Mouse (Mus musculus) MN1 (cell line): ENCODE data around the gene Foxc1.

Experiments used
- DNase-seq: peaks from one replicate; pipeline ENCODE4 v3.0.0-alpha.2; 2016; ENCODE audit warnings: low spot score

Foxc1 gene

DNA sequence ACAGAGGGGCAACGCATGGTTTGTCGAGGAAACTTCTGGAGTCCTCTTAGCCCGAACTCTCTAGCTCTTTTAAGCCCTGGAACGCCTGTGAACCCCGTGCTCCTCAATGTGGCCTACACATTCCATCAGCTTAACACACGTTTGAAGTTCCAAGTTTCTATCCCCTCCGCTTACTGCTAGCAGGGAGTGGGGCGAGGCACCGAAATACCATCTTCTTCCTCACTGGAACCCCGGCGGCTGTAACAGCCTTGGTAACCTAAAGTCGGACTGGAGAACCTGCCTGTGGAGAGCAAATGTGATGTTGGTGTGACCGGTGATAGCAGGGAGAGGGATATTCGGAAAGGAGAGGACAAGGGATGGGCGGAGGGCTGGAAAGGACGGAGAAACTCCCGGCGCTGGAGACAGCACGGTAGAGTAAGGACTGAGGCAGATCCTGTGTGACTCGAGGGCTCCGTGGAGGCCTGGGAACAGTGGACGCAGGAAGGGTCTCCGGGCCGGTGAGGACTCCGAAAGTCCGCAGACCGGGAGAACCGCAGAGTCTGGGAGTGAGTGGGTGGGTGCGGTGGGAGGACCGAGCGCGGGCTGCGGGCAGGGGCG is 504 bp upstream of the Foxc1 start:
- no peak for DNase-seq

DNA sequence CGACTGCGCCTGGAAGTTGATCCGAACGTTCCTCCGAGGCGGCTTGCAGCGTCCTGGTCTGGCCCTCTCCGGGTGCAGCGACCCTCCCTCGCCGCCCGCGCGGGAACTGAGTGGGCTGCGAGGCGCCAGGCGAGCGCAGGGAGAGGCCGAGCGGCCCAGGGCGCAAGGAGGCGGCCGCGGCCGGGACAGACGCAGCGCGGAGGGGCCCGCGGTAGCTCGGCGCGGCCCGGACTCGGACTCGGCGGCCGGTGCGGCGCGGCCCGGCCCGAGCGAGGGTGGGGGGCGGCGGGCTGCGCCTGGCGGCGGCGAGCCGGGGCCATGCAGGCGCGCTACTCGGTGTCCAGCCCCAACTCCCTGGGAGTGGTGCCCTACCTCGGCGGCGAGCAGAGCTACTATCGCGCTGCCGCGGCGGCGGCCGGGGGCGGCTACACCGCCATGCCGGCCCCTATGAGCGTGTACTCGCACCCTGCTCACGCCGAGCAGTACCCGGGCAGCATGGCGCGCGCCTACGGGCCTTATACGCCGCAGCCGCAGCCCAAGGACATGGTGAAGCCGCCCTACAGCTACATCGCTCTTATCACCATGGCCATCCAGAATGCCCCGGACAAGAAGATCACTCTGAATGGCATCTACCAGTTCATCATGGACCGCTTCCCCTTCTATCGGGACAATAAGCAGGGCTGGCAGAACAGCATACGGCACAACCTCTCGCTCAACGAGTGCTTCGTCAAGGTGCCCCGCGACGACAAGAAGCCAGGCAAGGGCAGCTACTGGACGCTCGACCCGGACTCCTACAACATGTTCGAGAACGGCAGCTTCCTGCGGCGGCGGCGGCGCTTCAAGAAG is 680 bp downstream of the Foxc1 start:
- DNase-seq: no peak

DNA sequence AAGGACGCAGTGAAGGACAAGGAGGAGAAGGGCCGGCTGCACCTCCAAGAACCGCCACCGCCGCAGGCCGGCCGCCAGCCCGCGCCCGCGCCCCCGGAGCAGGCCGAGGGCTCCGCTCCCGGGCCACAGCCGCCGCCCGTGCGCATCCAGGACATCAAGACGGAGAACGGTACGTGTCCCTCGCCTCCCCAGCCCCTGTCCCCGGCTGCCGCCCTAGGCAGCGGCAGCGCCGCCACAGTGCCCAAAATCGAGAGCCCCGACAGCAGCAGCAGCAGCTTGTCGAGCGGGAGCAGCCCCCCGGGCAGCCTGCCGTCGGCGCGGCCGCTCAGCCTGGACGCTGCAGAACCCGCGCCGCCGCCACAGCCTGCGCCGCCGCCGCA is 1.3 kb downstream of the Foxc1 start:
- DNase-seq: peak; percentile 26

DNA sequence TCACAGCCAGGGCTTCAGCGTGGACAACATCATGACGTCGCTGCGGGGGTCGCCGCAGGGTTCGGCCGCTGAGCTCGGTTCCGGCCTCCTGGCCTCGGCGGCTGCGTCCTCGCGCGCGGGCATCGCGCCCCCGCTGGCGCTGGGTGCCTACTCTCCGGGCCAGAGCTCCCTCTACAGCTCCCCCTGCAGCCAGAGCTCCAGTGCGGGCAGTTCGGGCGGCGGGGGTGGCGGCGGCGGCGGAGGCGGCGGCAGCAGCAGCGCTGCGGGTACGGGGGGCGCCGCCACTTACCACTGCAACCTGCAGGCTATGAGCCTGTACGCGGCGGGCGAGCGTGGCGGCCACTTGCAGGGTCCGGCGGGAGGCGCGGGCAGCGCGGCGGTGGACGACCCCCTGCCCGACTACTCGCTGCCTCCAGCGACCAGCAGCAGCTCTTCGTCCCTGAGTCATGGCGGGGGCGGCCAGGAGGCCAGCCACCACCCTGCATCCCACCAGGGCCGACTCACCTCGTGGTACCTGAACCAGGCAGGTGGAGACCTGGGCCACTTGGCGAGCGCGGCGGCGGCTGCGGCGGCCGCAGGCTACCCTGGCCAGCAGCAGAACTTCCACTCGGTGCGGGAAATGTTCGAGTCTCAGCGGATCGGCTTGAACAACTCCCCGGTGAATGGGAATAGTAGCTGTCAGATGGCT is 1.8 kb downstream of the Foxc1 start:
- DNase-seq: peak; percentile 76

DNA sequence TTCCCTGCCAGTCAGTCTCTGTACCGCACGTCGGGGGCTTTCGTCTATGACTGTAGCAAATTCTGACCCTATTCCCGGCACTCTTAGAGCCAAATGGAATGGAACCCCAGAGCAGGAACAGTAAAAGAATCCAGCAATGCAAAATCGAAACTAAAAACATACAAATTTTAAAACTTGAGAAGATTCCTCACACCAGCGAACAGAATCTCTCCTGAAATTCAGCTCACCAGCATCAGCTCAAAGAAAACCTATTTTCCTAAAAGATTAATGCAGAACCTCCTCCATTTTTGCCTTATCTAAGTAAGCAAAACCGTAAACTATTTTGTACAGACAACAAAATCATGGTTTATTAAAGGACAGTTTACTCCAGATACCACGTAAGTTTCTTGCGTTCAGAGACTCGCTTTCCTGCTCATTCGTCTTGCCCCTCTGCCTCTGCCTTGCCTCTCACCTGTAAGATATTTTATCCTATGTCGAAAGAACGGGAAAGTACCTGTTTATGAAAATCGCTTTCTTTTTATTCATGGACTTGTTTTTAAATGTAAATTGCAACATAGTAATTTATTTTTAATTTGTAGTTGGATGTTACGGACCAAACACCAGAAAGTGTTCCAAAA is 2.5 kb downstream of the Foxc1 start:
- no peak for DNase-seq

DNA sequence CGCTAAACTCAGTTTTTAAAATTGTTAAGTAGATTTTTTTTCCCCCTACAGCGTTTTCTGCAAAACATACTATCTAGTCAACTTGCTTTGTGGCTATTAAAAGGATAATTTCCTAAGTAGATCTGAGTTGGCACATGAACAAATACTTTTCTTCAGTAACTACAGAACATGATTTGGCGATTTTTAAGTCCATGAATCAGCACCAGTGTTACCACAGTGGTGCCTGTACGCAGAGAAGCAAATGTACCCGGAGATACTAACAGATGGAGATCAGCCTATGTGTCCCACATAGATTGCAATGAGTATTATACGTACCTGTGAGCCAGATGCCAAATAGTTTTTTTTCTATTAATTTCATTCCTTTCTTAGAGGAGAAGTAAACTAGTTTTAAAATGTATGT is 3.3 kb downstream of the Foxc1 start:
- DNase-seq: no peak

DNA sequence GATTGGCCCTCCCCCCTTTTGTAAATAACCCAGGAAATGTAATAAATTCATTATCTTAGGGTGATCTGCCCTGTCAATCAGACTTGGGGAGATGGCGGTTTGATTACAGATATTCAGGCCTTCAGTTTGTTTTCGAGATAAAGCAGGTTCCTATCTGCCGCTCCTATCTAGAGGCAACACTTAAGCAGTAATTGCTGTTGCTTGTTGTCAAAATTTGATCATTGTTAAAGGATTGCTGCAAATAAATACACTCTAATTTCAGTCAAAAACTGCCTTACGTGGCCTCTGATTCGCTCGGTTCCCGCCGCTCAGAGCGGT is 3.9 kb downstream of the Foxc1 start:
- no peak for DNase-seq

DNA sequence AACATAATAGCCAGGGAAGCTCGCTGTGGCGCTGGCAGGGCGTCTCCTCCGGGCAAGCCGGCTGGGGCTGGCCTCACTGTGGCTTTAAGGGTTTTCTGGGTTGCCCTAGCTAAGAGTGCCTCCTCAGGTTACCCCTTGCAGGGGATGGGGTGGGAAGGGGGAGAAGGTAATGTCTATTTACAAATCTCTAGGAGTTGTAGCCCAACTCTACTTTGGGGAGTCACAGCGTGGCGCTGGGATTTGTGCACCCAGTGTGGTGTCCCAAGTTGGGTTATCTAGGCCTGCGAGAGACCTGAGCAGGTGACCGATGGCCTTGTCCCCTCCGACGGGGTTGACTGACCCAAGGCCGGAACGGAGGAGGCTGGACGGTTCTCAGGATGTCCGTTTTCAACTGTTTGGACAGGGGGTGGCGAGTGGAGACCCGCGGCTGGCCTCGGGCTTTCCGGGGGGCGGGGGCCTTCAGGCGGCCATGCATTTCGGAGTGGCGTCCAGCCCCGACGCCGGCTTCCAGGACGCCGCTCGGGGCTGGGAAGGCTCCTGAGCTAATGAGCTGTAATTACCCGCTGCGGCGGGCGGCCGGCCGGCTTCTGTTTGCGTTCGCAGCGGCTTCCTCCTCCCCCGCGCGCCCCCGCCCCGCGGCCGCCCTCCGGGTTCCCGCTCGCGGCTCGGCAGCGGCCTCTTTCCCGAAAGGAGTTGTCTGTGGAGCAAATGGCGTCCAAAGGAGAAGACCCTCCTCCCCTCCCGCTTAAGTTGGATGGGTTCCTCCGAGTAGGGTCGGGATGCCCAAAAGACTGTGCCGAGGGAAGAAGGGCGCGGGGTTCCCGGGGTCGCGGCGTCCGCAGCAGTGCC is 4.5 kb downstream of the Foxc1 start:
- DNase-seq: no peak

DNA sequence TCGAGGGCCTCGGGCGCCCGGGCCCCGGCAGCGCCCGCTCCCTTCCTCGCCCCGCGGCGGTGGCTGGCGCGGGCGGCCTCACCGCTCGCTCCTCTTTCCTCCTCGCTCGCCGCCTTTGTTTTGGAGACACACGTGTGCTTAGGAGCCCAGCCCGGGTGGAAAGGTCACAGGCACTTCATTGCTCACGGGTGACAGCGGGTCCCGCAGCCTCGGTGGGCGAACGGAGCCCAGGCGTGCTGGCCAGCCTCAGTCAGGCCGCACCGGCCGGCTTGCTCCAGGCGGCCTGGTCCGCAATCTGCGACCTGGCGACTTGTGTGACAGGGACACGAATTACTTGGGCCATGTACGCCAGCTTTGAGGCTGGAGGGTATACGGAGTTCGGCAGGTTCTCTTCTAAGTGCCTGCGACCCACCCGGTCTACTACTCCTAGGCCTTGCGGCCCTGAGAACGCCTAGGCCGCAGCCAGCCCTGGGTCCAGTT is 5.1 kb downstream of the Foxc1 start:
- no peak for DNase-seq

DNA sequence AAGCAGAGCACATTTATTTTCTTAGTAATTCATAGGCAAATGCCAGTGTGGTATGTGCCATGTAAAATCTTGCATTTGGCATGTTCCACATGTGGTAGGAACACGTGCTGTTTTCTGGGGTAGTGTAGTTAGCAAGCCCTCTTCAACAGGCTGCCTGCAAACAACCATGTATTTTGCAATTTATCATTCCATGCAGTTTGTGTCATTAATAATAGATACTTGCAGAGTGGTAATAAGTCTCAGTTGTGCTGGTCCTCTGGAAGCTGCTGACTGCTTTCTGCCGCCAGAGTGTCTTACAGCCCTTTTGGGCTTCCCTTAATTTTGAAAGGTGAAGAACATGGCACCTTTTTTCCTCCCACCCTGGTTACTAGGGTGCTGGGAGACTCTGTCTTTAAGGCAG is 6.3 kb downstream of the Foxc1 start:
- DNase-seq: no peak

DNA sequence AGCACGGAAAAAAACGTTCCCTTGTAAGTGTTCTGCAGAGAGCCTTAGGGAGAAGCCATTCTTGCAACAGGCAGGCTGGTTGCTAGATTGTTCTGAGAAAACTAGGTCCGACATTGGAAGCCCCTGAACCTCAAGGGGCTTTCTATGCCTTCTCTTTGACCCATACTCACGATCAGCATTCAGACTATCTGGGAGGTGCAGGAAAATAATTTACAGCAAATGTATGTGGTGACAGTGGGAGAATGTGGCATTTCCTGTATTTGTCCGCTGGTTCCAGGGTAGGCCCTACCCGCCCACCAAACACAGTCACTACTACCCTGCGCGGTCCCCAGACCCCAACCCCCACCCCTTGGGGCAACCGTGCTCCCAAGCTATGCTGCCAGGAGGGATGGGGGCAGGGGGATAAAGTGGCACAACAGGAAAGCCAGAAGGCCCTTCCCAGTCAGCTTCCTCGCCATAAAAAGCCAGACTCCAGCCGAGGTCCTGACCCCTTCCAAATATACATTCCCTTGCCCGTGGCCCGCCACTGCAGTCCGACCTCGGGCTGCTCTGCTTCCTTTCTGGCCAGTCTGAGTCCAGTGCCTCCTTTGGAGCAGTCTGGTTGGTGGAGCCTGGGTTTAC is 9.1 kb downstream of the Foxc1 start:
- DNase-seq: no peak

DNA sequence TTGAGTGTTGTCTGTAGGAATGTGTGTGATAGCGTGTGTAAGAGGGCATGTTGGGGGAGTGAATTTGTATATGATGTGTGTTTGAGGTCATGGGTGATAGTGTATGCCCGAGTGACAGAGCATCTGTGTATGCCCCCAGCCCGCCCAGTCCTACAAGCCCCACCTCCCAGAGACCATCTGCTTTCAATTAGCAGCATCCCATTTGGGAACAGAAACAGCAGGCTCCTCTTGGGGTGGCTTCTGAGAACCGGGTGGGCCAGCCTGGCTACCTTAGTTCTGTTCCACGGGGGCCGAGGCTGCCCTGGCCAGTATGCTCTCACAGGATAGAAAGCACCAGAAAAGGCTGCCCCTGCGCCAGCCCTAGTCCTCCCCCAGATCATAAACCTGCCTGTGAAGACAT is 11.9 kb downstream of the Foxc1 start:
- DNase-seq: no peak

DNA sequence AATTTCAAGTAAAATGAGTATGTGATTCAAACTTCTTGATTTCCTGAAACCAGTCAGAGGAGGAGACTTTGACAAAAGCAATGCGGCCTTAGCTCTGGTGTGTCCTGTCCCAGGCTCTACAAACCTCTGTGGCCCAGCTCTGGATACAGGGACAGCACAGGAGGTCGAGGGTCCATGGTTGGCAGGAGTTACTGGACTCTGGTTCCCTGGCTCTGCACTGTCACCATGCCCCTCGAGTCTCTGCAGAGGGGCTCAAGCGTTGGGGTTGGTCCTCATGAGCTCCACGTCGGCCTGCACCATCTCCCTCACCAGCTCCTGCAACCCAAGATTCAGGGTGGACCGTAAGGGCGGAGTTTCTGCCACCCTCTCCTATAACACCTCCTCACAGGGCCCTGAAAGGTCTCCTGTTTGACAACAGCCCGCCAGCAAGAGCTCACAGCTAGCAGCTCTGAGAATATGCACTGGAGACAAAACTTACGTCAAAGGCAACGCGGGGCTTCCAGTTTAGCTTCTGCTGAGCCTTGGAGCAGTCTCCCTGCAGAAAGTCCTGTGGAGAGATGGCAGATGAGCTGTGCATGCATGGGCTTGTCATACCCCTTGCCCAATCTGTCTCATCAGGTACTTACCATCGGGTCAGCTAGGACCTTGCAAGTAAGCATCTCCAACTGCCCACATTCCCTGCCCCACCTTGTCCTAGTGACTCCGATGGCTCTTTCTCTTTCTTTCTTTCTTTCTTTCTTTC is 13.4 kb downstream of the Foxc1 start:
- DNase-seq: no peak

DNA sequence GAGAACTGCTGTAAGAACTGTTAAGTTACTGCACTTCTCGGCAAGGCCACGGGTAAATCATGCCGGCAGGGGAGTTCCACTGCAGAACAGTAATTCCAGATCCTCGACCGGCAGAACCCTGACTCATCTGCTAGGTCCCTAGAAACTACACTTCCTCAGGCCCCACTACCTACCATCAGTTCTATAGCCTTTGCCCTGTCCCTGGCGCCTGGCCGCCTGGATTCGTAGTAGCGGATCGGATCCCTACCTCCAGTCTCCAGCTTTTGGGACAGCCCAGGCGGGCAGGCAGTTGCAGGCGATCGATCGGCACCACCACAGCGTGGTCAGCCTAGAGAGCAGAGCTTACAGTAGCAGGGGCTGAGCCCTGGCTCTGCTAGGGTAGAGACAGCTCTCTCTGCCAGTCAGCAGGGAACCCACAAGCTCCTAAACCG is 14.2 kb downstream of the Foxc1 start:
- DNase-seq: no peak

DNA sequence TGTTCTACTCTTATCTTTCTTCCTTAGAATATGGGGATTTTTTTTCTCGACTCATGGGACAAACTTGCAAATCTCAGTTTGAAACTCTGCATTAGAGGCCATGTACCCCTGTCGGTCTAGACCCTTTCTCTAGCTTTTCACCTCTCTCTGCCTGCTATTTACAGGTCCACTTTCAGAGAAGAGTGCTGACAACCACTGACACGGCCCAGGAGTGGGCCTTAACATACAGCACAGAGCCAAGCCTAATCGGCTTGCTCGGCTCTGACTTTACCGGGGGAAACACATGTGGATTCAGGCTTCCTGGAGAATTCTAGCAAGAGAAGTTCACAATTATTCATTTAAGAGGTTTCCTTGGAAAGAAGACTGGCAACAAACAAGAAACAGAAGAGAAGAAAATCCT is 14.6 kb downstream of the Foxc1 start:
- no peak for DNase-seq

DNA sequence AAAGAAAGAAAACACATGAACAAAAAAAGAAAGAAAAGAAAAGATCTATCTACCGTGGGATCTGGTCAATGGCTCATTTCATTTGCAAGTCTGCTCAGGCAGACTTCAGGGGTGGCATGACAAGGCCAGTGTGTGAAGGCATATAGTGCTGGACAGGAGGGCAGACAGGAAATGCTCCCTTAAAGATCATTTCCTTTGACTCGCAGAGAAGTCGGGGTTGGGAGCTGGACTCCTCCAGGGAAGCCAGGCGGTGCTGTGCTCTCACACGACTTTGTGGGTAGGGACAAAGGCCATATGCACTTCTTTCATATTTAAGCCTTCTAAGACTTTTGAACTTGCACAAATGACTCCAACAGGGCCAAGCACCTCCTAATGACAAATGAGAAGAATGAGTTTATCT is 16.9 kb downstream of the Foxc1 start:
- no peak for DNase-seq

DNA sequence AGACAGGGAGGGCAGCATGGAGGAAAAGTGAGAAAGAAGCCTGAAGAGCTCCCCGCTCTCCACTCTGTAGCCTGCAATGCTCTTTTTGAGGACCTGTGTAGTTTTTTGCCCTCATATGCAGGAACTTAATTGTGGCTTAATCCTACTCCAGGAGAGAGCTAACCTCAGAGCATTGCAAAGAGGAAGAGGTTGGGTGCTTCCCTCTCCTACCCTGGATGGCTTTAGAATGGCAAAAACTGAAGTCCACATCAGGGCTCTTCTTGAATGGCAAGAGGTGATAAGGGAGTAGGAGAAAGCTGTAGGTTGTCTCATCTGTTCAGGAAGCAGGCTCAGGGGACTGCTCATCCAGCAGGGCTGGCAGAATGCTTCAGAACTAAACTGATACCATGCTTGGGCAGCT is 18.7 kb downstream of the Foxc1 start:
- no peak for DNase-seq

DNA sequence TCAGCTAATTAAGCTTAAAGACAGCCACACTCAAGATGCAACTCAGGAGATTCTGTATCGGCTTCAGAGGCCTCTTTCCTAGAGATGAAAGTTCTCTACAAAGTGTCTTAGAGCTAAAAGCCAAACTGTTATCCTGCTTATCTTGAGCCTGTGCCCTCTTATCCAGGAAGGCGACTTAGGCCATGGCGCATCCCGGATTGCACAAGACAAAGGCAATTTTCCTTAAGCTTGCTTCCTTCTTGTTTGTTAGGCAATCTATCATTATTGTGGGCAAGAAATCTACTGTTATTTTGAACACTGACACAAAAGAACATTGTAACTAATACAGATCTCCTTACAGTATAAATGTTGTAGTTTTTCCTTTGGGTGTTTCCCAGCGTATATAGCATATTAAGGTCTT is 20.7 kb downstream of the Foxc1 start:
- no peak for DNase-seq

DNA sequence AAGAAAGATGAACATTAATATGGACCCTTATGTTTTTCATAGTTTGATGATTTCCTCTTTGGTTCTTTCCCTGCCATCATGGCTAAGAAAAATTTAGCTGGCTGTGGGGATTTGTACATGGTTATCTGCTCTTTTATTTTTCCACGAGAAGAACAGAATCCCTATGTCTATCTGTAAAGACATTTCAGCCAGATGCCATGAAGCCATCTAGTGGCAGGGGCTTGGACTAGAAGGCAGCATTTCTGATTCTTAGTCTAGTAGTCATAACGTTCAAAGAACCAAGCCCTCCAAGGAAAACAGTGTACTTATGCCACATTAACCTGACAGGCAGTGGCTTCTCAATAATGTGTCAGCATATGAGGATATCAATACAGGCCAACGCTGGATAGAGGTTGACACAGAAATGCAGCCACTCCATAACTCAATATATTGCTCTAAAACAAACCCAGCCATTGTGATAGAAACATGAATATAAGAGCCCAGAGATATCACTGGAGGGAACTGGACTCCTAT is 21.4 kb downstream of the Foxc1 start:
- no peak for DNase-seq

DNA sequence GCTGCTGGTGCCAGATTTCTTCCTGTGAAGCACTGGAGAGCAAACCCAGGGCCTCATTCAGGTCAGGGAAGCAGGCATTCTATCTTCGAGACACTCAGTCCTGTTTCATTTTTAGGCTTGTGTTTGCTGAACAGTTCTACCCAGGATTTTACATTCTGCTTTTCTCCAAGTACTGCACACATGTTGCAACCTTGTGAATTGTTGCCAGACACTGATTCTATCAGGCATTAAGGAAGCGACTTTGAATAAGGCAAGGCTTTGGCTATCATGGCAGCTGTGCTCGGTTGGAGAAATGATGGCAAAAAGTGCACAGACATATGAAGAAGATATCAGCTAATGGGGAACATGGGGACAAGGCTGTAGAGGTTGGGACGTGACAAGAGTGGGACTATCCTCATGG is 22.0 kb downstream of the Foxc1 start:
- no peak for DNase-seq

DNA sequence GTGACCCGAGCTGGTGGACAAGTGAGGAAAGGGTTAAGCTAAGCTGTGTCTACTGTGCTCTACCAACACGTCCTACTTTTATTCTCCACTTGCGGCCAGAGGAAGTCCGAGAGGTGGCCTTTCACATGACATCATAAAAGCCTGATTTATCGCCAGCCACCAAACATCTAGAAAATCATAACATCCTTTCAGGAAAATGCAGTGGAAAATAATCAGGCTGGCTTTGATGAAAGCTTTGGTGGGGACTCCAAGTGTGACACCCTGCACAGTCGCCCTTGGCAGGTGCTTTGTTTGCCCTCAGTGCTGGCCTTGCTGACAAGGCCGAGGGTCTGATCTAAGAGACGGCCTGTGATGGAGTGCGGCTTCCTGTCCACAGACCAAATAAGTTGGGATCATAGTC is 23.9 kb downstream of the Foxc1 start:
- DNase-seq: no peak
